Mouse (Mus musculus): ENCODE data around the gene Abca17.
A peak's percentile ranks its signal among the peaks of the same experiment; 100 is the strongest.

GRCm38 (mm10) chr17:24243311-24243969 is 107.4 kb downstream of the Abca17 start:
- no peak for TF ChIP-seq POLR2A (IDR thresholded peaks at IDR 0.05; ENCODE audit: low read depth, low read length)
- peak; percentile 50; the same call in 1 of the 2 replicates for TF ChIP-seq CTCF (IDR thresholded peaks at IDR 0.05; ENCODE audit: extremely low read depth, insufficient read length, insufficient replicate concordance, low read depth, low read length)
